Mouse (Mus musculus) heart, embryonic 11.5 days (tissue): ENCODE measurements at regions not wholly inside any gene's neighbourhood (a gene's known extent, or its start where the extent isn't known, plus 50 kb on each side); places are given as distances from the start of the nearest gene placed in this dataset.

ENCODE experiments used
- ATAC-seq: fragments of 200-750 bp; cut with Nextera tagmentation; replicated peaks from 2 replicates; pipeline ENCODE4 v1.8.0; 2017; ENCODE audit warnings: moderate library complexity; ENCODE audit not compliant: insufficient number of reproducible peaks, low FRiP score, low TSS enrichment
- H3K27ac ChIP-seq: fragments of 300-500 bp; sonication (generic); 2 replicates; pipeline ENCODE4 v1.5.1; 2014; ENCODE audit warnings: mild to moderate bottlenecking, low read depth, low read length
- H3K27me3 ChIP-seq: fragments of 300-500 bp; sonication (generic); 2 replicates; pipeline ENCODE4 v1.6.1; 2014; ENCODE audit warnings: mild to moderate bottlenecking, low read length, mixed read lengths; ENCODE audit not compliant: control insufficient read depth, insufficient read depth
- H3K36me3 ChIP-seq: fragments of 300-500 bp; sonication (generic); 2 replicates; pipeline ENCODE4 v1.6.1; 2014; ENCODE audit warnings: mild to moderate bottlenecking, low read length, moderate library complexity, mixed read lengths; ENCODE audit not compliant: control insufficient read depth, insufficient read depth
- H3K4me1 ChIP-seq: fragments of 300-500 bp; sonication (generic); 2 replicates; pipeline ENCODE4 v1.6.1; 2014; ENCODE audit warnings: low read length; ENCODE audit not compliant: control insufficient read depth, insufficient read depth
- H3K4me2 ChIP-seq: fragments of 300-500 bp; sonication (generic); 2 replicates; pipeline ENCODE4 v1.6.1; 2014; ENCODE audit warnings: mild to moderate bottlenecking, moderate library complexity
- H3K4me3 ChIP-seq: fragments of 300-500 bp; sonication (generic); 2 replicates; pipeline ENCODE4 v1.5.1; 2014; ENCODE audit warnings: low read depth, low read length
- H3K9ac ChIP-seq: fragments of 300-500 bp; sonication (generic); 2 replicates; pipeline ENCODE4 v1.6.1; 2014; ENCODE audit warnings: mild to moderate bottlenecking, low read depth, low read length, moderate library complexity
- H3K9me3 ChIP-seq: fragments of 300-500 bp; sonication (generic); replicated peaks from 2 replicates; pipeline ENCODE4 v1.6.1; 2016; ENCODE audit warnings: low read length; ENCODE audit not compliant: control insufficient read depth
- WGBS: fragments of 180-500 bp; shearing (Covaris S2); extraction: QIAGEN DNeasy Blood & Tissue Kit; methylation state at CpG from one replicate; pipeline ENCODE4 v1.1.7; 2014; ENCODE audit not compliant: insufficient replicate concordance; 5-methylcytosine and 5-hydroxymethylcytosine counted together

DNA sequence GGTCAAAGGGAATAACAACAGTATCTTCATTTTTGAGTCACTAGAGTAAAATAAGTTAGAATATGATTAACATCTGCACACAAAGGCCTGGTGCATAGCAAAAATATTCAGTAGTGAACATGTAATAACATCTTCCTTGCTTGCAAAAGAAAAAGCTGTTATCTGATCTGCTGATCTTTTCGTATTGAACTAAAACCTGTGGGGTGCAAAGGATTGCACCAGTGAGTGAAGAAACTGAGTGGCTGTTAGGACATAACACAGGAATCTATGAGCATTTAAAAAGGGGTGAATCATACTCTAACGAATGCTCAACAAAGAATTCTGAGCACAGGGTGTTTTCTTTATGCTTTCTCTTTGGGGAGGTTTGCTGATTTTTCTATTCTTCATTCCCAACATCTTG, 592.2 kb upstream of the Slit2 start:
- no peaks in the 10 kb centered on the region for H3K27me3 ChIP-seq
- H3K4me1 ChIP-seq, result no peaks in the 10 kb centered on the region
- no peak overlapping the region for H3K27ac ChIP-seq
- 64% methylated on average over 2 of the region's 2 CpGs for WGBS
- no peak overlapping the region for H3K4me3 ChIP-seq
- H3K9ac ChIP-seq, result no peak overlapping the region
- H3K4me2 ChIP-seq, result no peak overlapping the region
- no peaks in the 10 kb centered on the region for H3K9me3 ChIP-seq
- ATAC-seq, result no peak
- no peaks in the 10 kb centered on the region for H3K36me3 ChIP-seq

DNA sequence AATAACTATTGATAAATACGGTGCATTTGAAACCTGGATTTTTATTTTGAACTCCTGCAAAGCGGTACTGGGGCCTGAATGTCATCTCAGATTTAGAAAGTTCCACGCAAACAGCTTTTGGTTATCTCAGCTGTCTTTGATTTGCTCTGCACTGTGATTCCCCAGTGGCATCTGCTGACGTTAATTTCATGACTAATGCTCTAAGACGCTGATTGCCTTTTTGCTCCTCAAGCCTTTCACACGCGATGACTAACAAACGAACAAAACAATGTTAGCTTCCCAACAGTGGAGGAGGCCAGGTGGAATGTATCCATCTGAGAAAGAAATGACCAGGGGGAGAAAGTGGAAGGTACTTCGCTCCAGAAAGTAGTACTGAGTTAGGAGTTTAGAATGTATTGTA, 586.1 kb upstream of the Slit2 start:
- 74% methylated on average over 9 of the region's 9 CpGs for WGBS

DNA sequence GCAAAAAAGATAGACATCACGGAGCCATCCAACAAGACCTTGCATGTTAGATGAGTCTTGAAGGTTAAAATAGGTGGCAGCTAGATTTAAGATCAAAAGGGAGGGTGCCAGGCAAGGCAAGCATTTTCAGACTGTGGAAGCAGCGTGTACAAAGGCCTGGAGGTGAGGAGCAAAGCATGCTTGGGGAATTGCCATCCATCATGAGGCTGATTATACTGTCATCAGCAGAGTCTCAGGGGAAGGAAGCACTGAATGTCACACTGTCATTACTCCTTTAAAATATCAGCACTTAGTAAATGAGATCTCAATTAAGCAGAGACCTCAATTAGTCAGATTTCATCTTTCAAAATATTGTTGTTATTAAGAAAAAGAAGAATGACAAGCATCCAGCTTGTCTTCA, 561.0 kb upstream of the Slit2 start:
- no peak overlapping the region for H3K27ac ChIP-seq
- ATAC-seq, result no peak
- H3K4me3 ChIP-seq, result no peak overlapping the region
- no peak overlapping the region for H3K9ac ChIP-seq
- H3K9me3 ChIP-seq, result no peaks in the 10 kb centered on the region
- 50% methylated on average over 2 of the region's 2 CpGs for WGBS
- no peaks in the 10 kb centered on the region for H3K27me3 ChIP-seq
- no peaks in the 10 kb centered on the region for H3K36me3 ChIP-seq
- no peak overlapping the region for H3K4me2 ChIP-seq
- no peaks in the 10 kb centered on the region for H3K4me1 ChIP-seq

More for the DNA sequence above, 586.1 kb upstream of the Slit2 start:
- H3K4me2 ChIP-seq, result no peak overlapping the region
- no peaks in the 10 kb centered on the region for H3K27me3 ChIP-seq
- H3K36me3 ChIP-seq, result no peaks in the 10 kb centered on the region
- H3K9ac ChIP-seq, result no peak overlapping the region
- H3K4me3 ChIP-seq, result no peak overlapping the region
- H3K9me3 ChIP-seq, result no peaks in the 10 kb centered on the region
- H3K27ac ChIP-seq, result no peak overlapping the region
- H3K4me1 ChIP-seq, result no peaks in the 10 kb centered on the region
- ATAC-seq, result no peak

DNA sequence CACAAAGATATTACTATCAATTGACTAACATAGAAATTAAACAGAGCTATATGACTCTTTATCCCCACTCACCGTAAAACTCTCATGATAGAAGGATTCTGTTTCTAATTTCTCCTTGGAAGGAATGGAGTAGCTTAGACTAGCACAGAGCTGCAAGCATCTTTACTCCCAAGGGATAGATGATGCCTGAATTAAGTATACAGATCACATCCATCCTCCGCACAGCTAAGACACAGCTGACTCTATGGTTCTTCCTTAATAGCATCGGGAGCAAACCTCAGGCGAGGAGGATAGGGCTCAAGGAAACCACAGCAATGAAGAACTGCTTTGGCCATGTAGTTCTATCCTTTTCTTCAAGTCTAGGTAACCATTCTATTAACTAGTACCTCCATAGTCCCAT, 556.9 kb upstream of the Slit2 start:
- H3K27ac ChIP-seq, result no peak overlapping the region
- H3K27me3 ChIP-seq, result no peaks in the 10 kb centered on the region
- H3K9me3 ChIP-seq, result no peaks in the 10 kb centered on the region
- no peak overlapping the region for H3K4me2 ChIP-seq
- WGBS, result 89% methylated on average over 4 of the region's 4 CpGs
- no peaks in the 10 kb centered on the region for H3K4me1 ChIP-seq
- H3K36me3 ChIP-seq, result no peaks in the 10 kb centered on the region
- no peak overlapping the region for H3K9ac ChIP-seq
- no peak overlapping the region for H3K4me3 ChIP-seq
- ATAC-seq, result no peak

DNA sequence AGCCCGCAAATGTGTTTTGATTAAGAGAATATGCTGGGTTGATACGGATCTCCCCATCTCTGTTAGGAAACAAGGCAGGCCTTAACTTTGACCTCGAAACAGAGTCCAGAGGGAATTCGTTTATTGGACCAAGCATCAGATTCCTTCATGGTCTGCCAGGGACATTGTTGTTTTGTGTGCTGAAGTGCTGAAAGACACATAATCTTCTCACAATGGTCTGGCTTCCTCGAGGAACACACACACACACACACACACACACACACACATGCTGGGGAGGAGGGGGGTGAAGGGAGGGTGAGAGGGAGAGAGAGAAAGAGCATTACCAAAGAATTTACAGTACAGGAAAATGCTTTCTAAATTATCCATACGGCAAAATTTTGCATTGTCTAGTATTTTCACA, 556.5 kb upstream of the Slit2 start:
- H3K4me3 ChIP-seq, result no peak overlapping the region
- no peak for ATAC-seq
- no peak overlapping the region for H3K9ac ChIP-seq
- H3K9me3 ChIP-seq, result no peaks in the 10 kb centered on the region
- no peak overlapping the region for H3K4me2 ChIP-seq
- H3K27me3 ChIP-seq, result no peaks in the 10 kb centered on the region
- H3K36me3 ChIP-seq, result no peaks in the 10 kb centered on the region
- WGBS, result 65% methylated on average over 6 of the region's 6 CpGs
- H3K4me1 ChIP-seq, result no peaks in the 10 kb centered on the region
- no peak overlapping the region for H3K27ac ChIP-seq

DNA sequence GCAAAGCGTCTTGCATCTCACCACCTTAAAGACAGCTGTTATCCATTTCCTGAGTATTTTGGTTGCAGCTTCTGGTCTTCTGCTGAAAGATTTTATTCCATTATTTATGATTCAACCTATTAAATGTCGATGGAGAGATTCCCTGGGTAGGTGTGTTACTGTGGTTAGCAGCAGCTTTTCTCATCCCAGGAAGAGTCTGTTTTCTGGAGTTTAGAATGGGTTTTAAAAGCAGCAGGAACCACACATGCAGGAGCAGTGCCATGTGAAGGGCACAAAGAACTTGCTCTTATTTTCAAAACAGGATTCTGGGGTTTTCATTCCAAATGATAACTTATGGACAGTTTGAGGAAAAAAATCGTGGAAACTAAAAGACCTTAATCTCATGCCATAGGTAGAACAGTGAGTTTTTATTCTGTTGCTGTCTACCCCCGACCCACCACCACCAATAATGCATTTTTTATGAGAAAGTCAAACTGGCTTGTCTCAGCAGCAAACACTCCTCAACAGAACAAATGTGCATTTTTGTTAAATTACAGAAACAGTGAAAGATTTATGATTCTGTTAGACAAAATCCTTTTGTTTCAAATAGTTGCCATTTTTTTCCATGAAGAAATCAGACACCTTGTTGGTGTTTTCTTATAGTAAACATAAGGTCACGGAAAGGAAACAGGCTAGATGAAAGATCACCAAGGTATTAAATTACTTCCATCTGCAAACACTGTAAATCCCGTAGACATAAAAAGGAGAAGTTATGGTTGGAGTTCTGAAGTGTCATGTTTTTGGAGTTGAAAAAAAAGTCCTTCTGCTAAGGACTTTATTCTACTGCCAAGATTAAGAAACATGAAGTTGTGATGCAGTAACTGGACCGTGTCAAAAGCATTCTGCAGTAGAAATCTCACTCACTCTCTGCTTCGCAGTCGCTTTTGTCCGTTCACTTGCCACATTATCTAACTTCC, 553.4 kb upstream of the Slit2 start:
- WGBS, result 67% methylated on average over 10 of the region's 10 CpGs
- Histone ChIP-seq H3K9ac (no peak overlapping the region), H3K27me3 (no peaks in the 10 kb centered on the region), H3K4me3 (no peak overlapping the region), H3K9me3 (no peaks in the 10 kb centered on the region), H3K27ac (no peak overlapping the region), H3K36me3 (no peaks in the 10 kb centered on the region), H3K4me1 (no peaks in the 10 kb centered on the region), H3K4me2 (no peak overlapping the region)
- no peak for ATAC-seq

DNA sequence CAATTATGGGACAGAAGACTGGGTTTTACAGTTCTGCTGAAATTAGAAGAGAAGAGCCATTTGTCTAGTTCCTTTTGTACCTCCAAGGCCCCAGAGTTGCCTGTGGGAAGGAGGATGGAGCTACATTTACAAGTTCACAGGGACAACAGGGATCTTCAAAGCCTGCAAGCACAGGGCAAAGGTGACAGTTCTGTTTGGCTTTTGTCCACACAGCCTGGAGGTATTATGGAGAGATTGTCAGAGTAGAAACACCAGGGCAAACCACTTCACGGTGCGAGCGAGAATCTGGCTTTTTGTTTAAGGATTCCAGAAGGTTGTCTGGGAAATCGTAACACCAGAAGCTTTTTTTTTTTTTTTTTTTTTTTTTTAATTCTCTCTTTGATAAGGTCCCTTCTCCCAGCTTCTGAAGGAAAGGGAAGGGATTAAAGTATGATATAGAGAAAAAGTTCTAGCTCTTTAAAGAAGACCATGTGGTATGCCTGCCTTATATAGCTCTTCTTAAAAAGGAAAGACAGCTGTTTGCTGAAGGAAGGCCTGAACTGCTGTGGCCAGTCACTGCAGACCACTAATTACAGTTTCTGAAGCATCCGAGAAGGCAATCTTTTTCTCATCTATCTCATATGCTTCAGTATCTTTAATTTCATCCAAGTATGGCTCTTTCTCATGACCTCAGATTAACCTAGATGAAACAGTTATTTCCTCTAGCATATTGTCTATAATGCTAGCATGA, 551.2 kb upstream of the Slit2 start:
- Histone ChIP-seq H3K9ac (no peak overlapping the region), H3K4me1 (no peaks in the 10 kb centered on the region), H3K36me3 (no peaks in the 10 kb centered on the region), H3K27ac (no peak overlapping the region), H3K4me3 (no peak overlapping the region), H3K9me3 (no peaks in the 10 kb centered on the region), H3K4me2 (no peak overlapping the region), H3K27me3 (no peaks in the 10 kb centered on the region)
- WGBS, result 47% methylated on average over 5 of the region's 5 CpGs
- ATAC-seq, result no peak

DNA sequence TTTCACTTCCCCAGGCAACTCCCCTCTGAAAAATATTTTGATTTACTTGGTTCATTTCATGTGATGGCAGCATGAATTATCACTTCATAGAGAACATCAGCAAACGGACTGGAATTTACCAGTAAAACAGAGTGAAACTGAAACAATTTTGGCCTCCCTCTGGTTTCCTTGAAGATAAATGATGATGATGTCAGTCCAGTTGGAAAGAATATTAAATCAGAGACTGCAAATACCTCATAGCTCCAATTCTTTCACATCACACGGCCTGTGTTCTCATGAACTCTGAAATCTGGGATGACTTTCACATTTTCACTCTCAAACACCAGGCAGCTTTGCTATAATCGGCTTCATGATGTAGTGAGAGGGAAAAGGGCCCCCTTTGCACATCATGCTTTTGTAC, 546.5 kb upstream of the Slit2 start:
- 65% methylated on average over 3 of the region's 3 CpGs for WGBS
- no peaks in the 10 kb centered on the region for H3K4me1 ChIP-seq
- no peak overlapping the region for H3K9ac ChIP-seq
- no peak overlapping the region for H3K4me3 ChIP-seq
- no peak overlapping the region for H3K4me2 ChIP-seq
- H3K27ac ChIP-seq, result no peak overlapping the region
- ATAC-seq, result no peak
- H3K27me3 ChIP-seq, result no peaks in the 10 kb centered on the region
- no peaks in the 10 kb centered on the region for H3K36me3 ChIP-seq
- no peaks in the 10 kb centered on the region for H3K9me3 ChIP-seq
